Mouse (Mus musculus) CH12.LX (cell line): ENCODE results near the gene Lrrc23. TPM values are rescaled to one million over a fixed set of nuclear protein-coding genes. Genes with fewer than 3 reads are reported as not detected.

Source experiments
- DNase-seq: peaks from one replicate; pipeline ENCODE4 v3.0.0-alpha.2; 2013; ENCODE audit errors: extremely low read depth
- H3K27ac ChIP-seq: 2 replicates; pipeline ENCODE4 v1.5.1; 2012; ENCODE audit warnings: low read depth, mild to moderate bottlenecking, control low read depth, moderate library complexity; ENCODE audit not compliant: insufficient read depth
- H3K27me3 ChIP-seq: replicated peaks from 2 replicates; pipeline ENCODE3; 2012; ENCODE audit warnings: inconsistent platforms
- H3K36me3 ChIP-seq, 2 experiments: replicated peaks in 1 of 2; 2 replicates each; pipeline versions ENCODE3 to v1.6.1; 2012; ENCODE audit warnings: inconsistent platforms in 1 of 2, low read length in 1 of 2, mild to moderate bottlenecking in 1 of 2, mixed read lengths in 1 of 2, moderate library complexity in 1 of 2; ENCODE audit not compliant: control insufficient read depth in 1 of 2, insufficient read depth in 1 of 2
- H3K4me1 ChIP-seq, 2 experiments: 2 replicates each; pipeline ENCODE4 v1.6.1; 2012; ENCODE audit warnings: inconsistent platforms in 1 of 2, moderate library complexity in 1 of 2; ENCODE audit not compliant: insufficient read depth in 2 of 2, control insufficient read depth in 1 of 2
- H3K4me2 ChIP-seq: 2 replicates; pipeline ENCODE4 v1.6.1; 2012; ENCODE audit warnings: low read depth, mild to moderate bottlenecking, control low read depth; ENCODE audit not compliant: poor library complexity, insufficient read depth, severe bottlenecking
- H3K4me3 ChIP-seq, 3 experiments: fragments of 150-350 bp in 1 of 3; sonication (generic) in 1 of 3; replicated peaks in 1 of 3; 2 replicates each; pipeline versions ENCODE3 to v1.5.1; 2011 to 2012; ENCODE audit warnings: low read depth in 2 of 3, low read length in 2 of 3, mild to moderate bottlenecking in 2 of 3, moderate library complexity in 2 of 3, control low read depth in 1 of 3, improper control_type of control experiment in 1 of 3, inconsistent platforms in 1 of 3, mixed read lengths in 1 of 3; ENCODE audit not compliant: poor library complexity in 1 of 3
- H3K79me2 ChIP-seq: replicated peaks from 2 replicates; pipeline ENCODE4 v1.6.1; 2012; ENCODE audit warnings: mild to moderate bottlenecking, moderate library complexity; ENCODE audit not compliant: control insufficient read depth, poor library complexity, insufficient read depth, severe bottlenecking; ENCODE audit errors: extremely low read depth
- H3K9ac ChIP-seq: 2 replicates; pipeline ENCODE4 v1.6.1; 2012; ENCODE audit warnings: low read depth, mild to moderate bottlenecking, control low read depth, moderate library complexity; ENCODE audit not compliant: insufficient read depth
- H3K9me3 ChIP-seq: replicated peaks from 2 replicates; pipeline ENCODE3; 2012; ENCODE audit warnings: low read length, inconsistent platforms, mixed read lengths
- BHLHE40 ChIP-seq: IDR thresholded peaks from 2 replicates; pipeline ENCODE4 v1.6.1; 2011; ENCODE audit warnings: mild to moderate bottlenecking, low read depth, low read length, improper control_type of control experiment
- CHD1 ChIP-seq: IDR thresholded peaks from 2 replicates; pipeline ENCODE4 v1.6.1; 2012; ENCODE audit warnings: low read depth, low read length, improper control_type of control experiment, inconsistent platforms
- CTCF ChIP-seq, 2 experiments: IDR thresholded peaks in 1 of 2; conservative IDR thresholded peaks in 1 of 2; 2 replicates each; pipeline ENCODE4 v1.5.1; 2011 to 2012; ENCODE audit warnings: low read depth in 2 of 2, low read length in 2 of 2, improper control_type of control experiment in 1 of 2, inconsistent platforms in 1 of 2, mild to moderate bottlenecking in 1 of 2, moderate library complexity in 1 of 2
- E2F4 ChIP-seq: IDR thresholded peaks from 2 replicates; pipeline ENCODE4 v1.6.1; 2011; ENCODE audit warnings: low read depth, low read length, improper control_type of control experiment; ENCODE audit not compliant: insufficient replicate concordance
- ETS1 ChIP-seq: conservative IDR thresholded peaks from 2 replicates; pipeline ENCODE4 v1.6.1; 2012; ENCODE audit warnings: low read depth, mild to moderate bottlenecking, inconsistent platforms, low read length, improper control_type of control experiment, moderate library complexity
- GABPA ChIP-seq: IDR thresholded peaks from 2 replicates; pipeline ENCODE4 v1.6.1; 2012; ENCODE audit warnings: low read depth, low read length, improper control_type of control experiment, inconsistent platforms; ENCODE audit not compliant: insufficient replicate concordance
- HCFC1 ChIP-seq: IDR thresholded peaks from 2 replicates; pipeline ENCODE4 v1.6.1; 2012; ENCODE audit warnings: low read depth, mild to moderate bottlenecking, inconsistent platforms, low read length, improper control_type of control experiment
- IRF4 ChIP-seq: IDR thresholded peaks from 2 replicates; pipeline ENCODE4 v1.6.1; 2014; ENCODE audit warnings: low read depth, mild to moderate bottlenecking, inconsistent platforms, low read length, improper control_type of control experiment
- JUN ChIP-seq: IDR thresholded peaks from 2 replicates; pipeline ENCODE4 v1.6.1; 2011; ENCODE audit warnings: low read depth, mild to moderate bottlenecking, low read length, improper control_type of control experiment, moderate library complexity; ENCODE audit not compliant: insufficient read depth
- JUND ChIP-seq: conservative IDR thresholded peaks from 2 replicates; pipeline ENCODE4 v1.6.1; 2011; ENCODE audit warnings: low read depth, low read length, improper control_type of control experiment
- MAFK ChIP-seq: IDR thresholded peaks from 2 replicates; pipeline ENCODE4 v1.6.1; 2011; ENCODE audit warnings: low read length, improper control_type of control experiment; ENCODE audit not compliant: insufficient replicate concordance
- MAZ ChIP-seq: IDR thresholded peaks from 2 replicates; pipeline ENCODE4 v1.6.1; 2012; ENCODE audit warnings: low read depth, mild to moderate bottlenecking, inconsistent platforms, low read length, improper control_type of control experiment, moderate library complexity
- MYC ChIP-seq: IDR thresholded peaks from 2 replicates; pipeline ENCODE4 v1.6.1; 2011; ENCODE audit warnings: low read depth, mild to moderate bottlenecking, improper control_type of control experiment, low read length
- NELFE ChIP-seq: IDR thresholded peaks from 2 replicates; pipeline ENCODE4 v1.6.1; 2011; ENCODE audit warnings: low read depth, low read length, improper control_type of control experiment
- NRF1 ChIP-seq: IDR thresholded peaks from 2 replicates; pipeline ENCODE4 v1.6.1; 2014; ENCODE audit warnings: low read depth, mild to moderate bottlenecking, inconsistent platforms, low read length, improper control_type of control experiment, moderate library complexity
- PAX5 ChIP-seq: IDR thresholded peaks from 2 replicates; pipeline ENCODE4 v1.6.1; 2012; ENCODE audit warnings: low read length, inconsistent platforms, mixed read lengths
- POLR2A ChIP-seq: IDR thresholded peaks from 2 replicates; pipeline ENCODE4 v1.6.1; 2011; ENCODE audit warnings: low read depth, mild to moderate bottlenecking, improper control_type of control experiment, low read length
- POLR2AphosphoS2 ChIP-seq: IDR thresholded peaks from 2 replicates; pipeline ENCODE4 v1.6.1; 2011; ENCODE audit warnings: low read depth, low read length, improper control_type of control experiment
- RAD21 ChIP-seq: IDR thresholded peaks from 2 replicates; pipeline ENCODE4 v1.6.1; 2011; ENCODE audit warnings: low read depth, mild to moderate bottlenecking, low read length, improper control_type of control experiment, moderate library complexity
- SIN3A ChIP-seq: IDR thresholded peaks from 2 replicates; pipeline ENCODE4 v1.6.1; 2012; ENCODE audit warnings: low read length, improper control_type of control experiment, inconsistent platforms
- SMC3 ChIP-seq: IDR thresholded peaks from 2 replicates; pipeline ENCODE4 v1.6.1; 2011; ENCODE audit warnings: low read depth, low read length, improper control_type of control experiment
- TBP ChIP-seq: conservative IDR thresholded peaks from 2 replicates; pipeline ENCODE4 v1.6.1; 2011; ENCODE audit warnings: low read depth, low read length, improper control_type of control experiment
- TCF12 ChIP-seq: IDR thresholded peaks from 2 replicates; pipeline ENCODE4 v1.6.1; 2014; ENCODE audit warnings: low read depth, mild to moderate bottlenecking, inconsistent platforms, low read length, improper control_type of control experiment
- USF1 ChIP-seq: IDR thresholded peaks from 2 replicates; pipeline ENCODE4 v1.6.1; 2014; ENCODE audit warnings: low read depth, mild to moderate bottlenecking, inconsistent platforms, low read length, improper control_type of control experiment
- ZMIZ1 ChIP-seq: IDR thresholded peaks from 2 replicates; pipeline ENCODE4 v1.6.1; 2012; ENCODE audit warnings: low read depth, mild to moderate bottlenecking, inconsistent platforms, low read length, improper control_type of control experiment
- dilution Hi-C: fragments of 300-500 bp; cut with MboI; formaldehyde crosslinking; loops from 2 replicates; pipeline ENCODE4 v1.14.3; 2020; ENCODE audit warnings: low sequenced_read_pairs; ENCODE audit not compliant: extremely low pct_unique_long_range_greater_than_20kb, extremely low pct_ligation_motif_present
- in situ Hi-C: fragments of 300-500 bp; cut with MboI; formaldehyde crosslinking; loops from 3 replicates; pipeline ENCODE4 v1.14.3; 2019; ENCODE audit warnings: low sequenced_read_pairs, low pct_ligation_motif_present, low pct_unique_long_range_greater_than_20kb, mixed read lengths
- polyA plus RNA-seq: library from polyadenylated mRNA; unstranded; fragments of >175 nt; gene quantifications from 2 replicates; pipeline ENCODE4 v1.2.1, GENCODE M21; 2012; ENCODE audit warnings: low read depth; ENCODE audit not compliant: insufficient read length
- total RNA-seq, 2 experiments: library from RNA; depleted of rRNA; stranded (reverse); fragments of 300-350 nt in 1 of 2; fragments of >200 nt in 1 of 2; gene quantifications; 2 replicates each; pipeline ENCODE4 v1.2.3; 2012 to 2014

Lrrc23 gene
- total and polyA plus RNA-seq, 3 experiments: 0.20 TPM; not detected in 2

- in situ Hi-C loops: no loop called here
- no peak overlapping the region for H3K4me2 ChIP-seq
- H3K36me3 ChIP-seq: peaks cover 95 to 100% of the 10 kb centered on the region in 2 experiments
- H3K4me1 ChIP-seq: no peaks in the 10 kb centered on the region
- H3K9ac ChIP-seq: no peak overlapping the region
- H3K79me2 ChIP-seq: no peaks in the 10 kb centered on the region
- dilution Hi-C loops: no loop called here
- no peak overlapping the region for H3K27ac ChIP-seq
- DNase-seq: no peak
- no peak overlapping the region for H3K4me3 ChIP-seq
- no peak for TF ChIP-seq TBP
- no peaks in the 10 kb centered on the region for H3K9me3 ChIP-seq
- no peaks in the 10 kb centered on the region for H3K27me3 ChIP-seq
Observed at GRCm38 (mm10) chr6:124820891-124821290, 41.4 kb upstream of the Lrrc23 start.

GRCm38 (mm10) chr6:124817971-124818370 lies 38.4 kb upstream of the Lrrc23 start:
- Histone ChIP-seq H3K9ac (no peak overlapping the region), H3K4me3 (no peak overlapping the region), H3K27me3 (no peaks in the 10 kb centered on the region), H3K79me2 (peaks cover 10% of the 10 kb centered on the region), H3K9me3 (no peaks in the 10 kb centered on the region), H3K27ac (no peak overlapping the region), H3K4me1 (peaks cover 5 to 8% of the 10 kb centered on the region in 2 experiments), H3K36me3 (peaks cover 76 to 86% of the 10 kb centered on the region in 2 experiments), H3K4me2 (no peak overlapping the region)
- in situ Hi-C loops: no loop called here
- dilution Hi-C loops: no loop called here
- TF ChIP-seq SMC3 (no peak), MAZ (no peak), JUN (no peak), ETS1 (no peak), JUND (no peak), NELFE (no peak), CHD1 (no peak), HCFC1 (no peak), NRF1 (no peak), CTCF (conservative IDR thresholded peaks at IDR 0.05 in 1 of 2, IDR thresholded peaks at IDR 0.05 in 1 of 2; ENCODE audit: low read depth in 2 of 2, low read length in 2 of 2) (no peak), MAFK (no peak), IRF4 (no peak), E2F4 (no peak), SIN3A (no peak)
- no peak for DNase-seq

- H3K4me2 ChIP-seq: no peak overlapping the region
- no peak overlapping the region for H3K27ac ChIP-seq
- H3K79me2 ChIP-seq: peaks cover 14% of the 10 kb centered on the region
- H3K36me3 ChIP-seq: peaks cover 72 to 84% of the 10 kb centered on the region in 2 experiments
- in situ Hi-C loops (no loop called here), dilution Hi-C loops (no loop called here)
- TF ChIP-seq RAD21 (no peak), MYC (no peak), POLR2AphosphoS2 (no peak), GABPA (no peak), SIN3A (no peak), PAX5 (no peak), ETS1 (no peak), SMC3 (no peak), JUND (no peak), ZMIZ1 (no peak), HCFC1 (no peak), BHLHE40 (no peak), TCF12 (no peak), CTCF (conservative IDR thresholded peaks at IDR 0.05 in 1 of 2, IDR thresholded peaks at IDR 0.05 in 1 of 2; ENCODE audit: low read depth in 2 of 2, low read length in 2 of 2) (no peak), POLR2A (no peak), USF1 (no peak)
- TF ChIP-seq, all 38 proteins: peak for 0
- Histone ChIP-seq H3K4me3 (no peak overlapping the region), H3K9ac (no peak overlapping the region), H3K4me1 (peaks cover 5 to 10% of the 10 kb centered on the region in 2 experiments), H3K27me3 (no peaks in the 10 kb centered on the region), H3K9me3 (no peaks in the 10 kb centered on the region)
- DNase-seq: no peak
Observed at GRCm38 (mm10) chr6:124817563-124817962, 38.0 kb upstream of the Lrrc23 start.
